Mouse (Mus musculus) ES-E14 (cell line): ENCODE measurements around the gene Ttc23l.

Experiments used
- CHD2 ChIP-seq: IDR thresholded peaks from 2 replicates; pipeline ENCODE4 v1.6.1; 2014; ENCODE audit warnings: mild to moderate bottlenecking, low read depth, low read length, inconsistent platforms
- ZC3H11A ChIP-seq: IDR thresholded peaks from 2 replicates; pipeline ENCODE4 v1.6.1; 2012; ENCODE audit warnings: low read depth, mild to moderate bottlenecking, inconsistent platforms, low read length, borderline replicate concordance
- ZNF384 ChIP-seq: IDR thresholded peaks from 2 replicates; pipeline ENCODE4 v1.6.1; 2012; ENCODE audit warnings: low read depth, low read length, inconsistent platforms

DNA sequence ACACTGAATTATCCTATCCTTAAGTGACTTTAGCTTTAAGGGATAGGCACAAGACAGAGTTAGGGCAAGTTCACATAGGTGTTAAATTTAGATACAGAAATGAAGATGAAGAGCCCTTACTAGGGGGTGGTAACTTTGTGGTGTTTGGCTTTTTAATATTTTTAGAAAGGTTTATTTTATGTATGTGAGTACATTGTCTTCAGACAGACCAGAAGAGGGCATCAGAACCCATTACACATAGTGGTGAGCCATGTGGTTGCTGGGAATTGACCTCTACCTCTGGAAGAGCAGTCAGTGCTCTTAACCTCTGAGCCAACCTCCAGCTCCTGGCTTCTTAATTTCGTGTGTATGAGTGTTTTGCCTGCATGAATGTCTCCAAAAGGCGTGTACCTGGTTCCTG lies 71.2 kb downstream of the Ttc23l start:
- no peak for TF ChIP-seq ZC3H11A
- no peak for TF ChIP-seq CHD2
- TF ChIP-seq ZNF384 = no peak
